Mouse (Mus musculus): Measurements from ENCODE around the gene 1810046K07Rik. TPM values are rescaled to one million over a fixed set of nuclear protein-coding genes. Genes with fewer than 3 reads are reported as not detected.

1810046K07Rik gene
- polyA plus RNA-seq (2015; fragmentation: Nextera tagmentation; extraction: Ambion mirVana), result 0.24 and 0.33 TPM in 2 replicates

DNA sequence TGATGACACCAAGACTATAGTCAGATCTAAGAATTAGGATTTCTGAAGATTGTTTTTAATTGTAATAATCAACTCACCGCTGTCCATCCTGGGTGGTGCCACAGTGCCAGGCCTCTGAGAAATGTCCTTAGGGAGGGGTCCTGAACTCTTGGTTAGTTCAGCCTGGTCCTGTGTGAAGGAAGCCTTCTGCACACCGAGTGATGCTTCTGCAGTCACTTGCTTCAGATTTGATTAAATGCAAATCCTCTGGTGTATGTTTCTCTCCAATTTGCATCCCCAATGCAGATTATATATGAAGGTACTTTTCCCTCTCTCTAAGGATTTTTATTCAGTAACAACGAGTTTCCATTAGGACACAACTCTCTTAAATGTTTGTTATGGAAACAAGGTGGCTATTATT, at the start of gene 1810046K07Rik:
Gene 1810046K07Rik (minus strand): TSS at position 187 of the 400 bp plus-strand sequence.
- Histone ChIP-seq H3K9ac (no peak within 1 kb of the TSS), H3K27me3 (no peaks in the 10 kb centered on the region), H3K27ac (replicated peaks) (no peak within 1 kb of the TSS), H3K4me1 (no peaks in the 10 kb centered on the region), H3K36me3 (no peaks in the 10 kb centered on the region), H3K4me2 (replicated peaks) (no peak within 1 kb of the TSS), H3K9me3 (replicated peaks) (no peaks in the 10 kb centered on the region), H3K4me3 (replicated peaks) (no peak within 1 kb of the TSS)
- 77% methylated on average over 3 of the region's 3 CpGs for WGBS
- ATAC-seq (ENCODE audit: insufficient number of reproducible peaks, low FRiP score, low TSS enrichment, low read depth), result no peak

DNA sequence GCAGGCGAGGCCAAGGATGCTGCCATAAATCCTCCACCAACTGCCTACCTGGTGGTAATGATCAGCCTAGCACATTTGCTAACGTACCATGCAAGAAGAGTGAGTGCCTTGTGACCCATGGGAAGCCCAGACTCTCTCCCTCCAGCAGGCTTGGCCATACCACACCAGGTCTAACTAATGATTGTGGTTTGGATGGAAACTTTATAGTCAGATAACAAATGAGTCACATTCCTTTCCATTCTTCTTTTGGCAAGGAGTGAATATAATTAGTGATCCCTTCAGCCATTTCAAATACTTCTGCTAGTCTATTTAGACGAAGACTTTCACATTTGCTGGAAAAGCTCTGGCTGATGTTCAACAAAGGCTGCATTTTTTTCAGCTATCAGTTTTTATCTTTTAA, 40.8 kb upstream of the 1810046K07Rik start:
- no peak for ATAC-seq (ENCODE audit: insufficient number of reproducible peaks, low FRiP score, low TSS enrichment, low read depth)
- no peak overlapping the region for H3K4me3 ChIP-seq (replicated peaks)
- no peaks in the 10 kb centered on the region for H3K36me3 ChIP-seq
- no peaks in the 10 kb centered on the region for H3K27me3 ChIP-seq
- no peak overlapping the region for H3K4me2 ChIP-seq (replicated peaks)
- no peaks in the 10 kb centered on the region for H3K9me3 ChIP-seq (replicated peaks)
- WGBS, result 69% methylated on average over 3 of the region's 3 CpGs
- no peaks in the 10 kb centered on the region for H3K4me1 ChIP-seq
- no peak overlapping the region for H3K27ac ChIP-seq (replicated peaks)
- H3K9ac ChIP-seq, result no peak overlapping the region

DNA sequence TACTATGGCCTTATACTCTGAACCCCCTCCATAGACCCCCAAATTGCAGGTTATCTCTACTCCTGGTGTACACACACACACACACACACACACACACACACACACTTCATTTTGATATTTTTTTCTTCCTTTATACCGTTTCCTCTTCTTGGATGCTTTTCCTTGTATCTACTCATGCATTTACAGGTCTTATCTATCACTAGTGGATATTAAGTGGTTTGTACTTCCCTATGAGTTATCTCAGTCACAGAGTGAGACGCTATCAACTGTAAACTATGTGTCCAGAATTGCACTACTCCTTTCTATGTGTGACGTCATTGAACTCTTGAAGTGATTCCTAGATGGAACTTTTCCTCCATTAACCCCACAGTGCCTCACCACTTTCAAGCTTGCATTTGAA, 38.4 kb upstream of the 1810046K07Rik start:
- no peak overlapping the region for H3K4me3 ChIP-seq (replicated peaks)
- no peaks in the 10 kb centered on the region for H3K9me3 ChIP-seq (replicated peaks)
- no peak overlapping the region for H3K9ac ChIP-seq
- no peak overlapping the region for H3K4me2 ChIP-seq (replicated peaks)
- no peaks in the 10 kb centered on the region for H3K36me3 ChIP-seq
- H3K4me1 ChIP-seq, result no peaks in the 10 kb centered on the region
- H3K27me3 ChIP-seq, result no peaks in the 10 kb centered on the region
- WGBS, result 90% methylated on average over 3 of the region's 3 CpGs
- H3K27ac ChIP-seq (replicated peaks), result no peak overlapping the region
- ATAC-seq (ENCODE audit: insufficient number of reproducible peaks, low FRiP score, low TSS enrichment, low read depth), result no peak

DNA sequence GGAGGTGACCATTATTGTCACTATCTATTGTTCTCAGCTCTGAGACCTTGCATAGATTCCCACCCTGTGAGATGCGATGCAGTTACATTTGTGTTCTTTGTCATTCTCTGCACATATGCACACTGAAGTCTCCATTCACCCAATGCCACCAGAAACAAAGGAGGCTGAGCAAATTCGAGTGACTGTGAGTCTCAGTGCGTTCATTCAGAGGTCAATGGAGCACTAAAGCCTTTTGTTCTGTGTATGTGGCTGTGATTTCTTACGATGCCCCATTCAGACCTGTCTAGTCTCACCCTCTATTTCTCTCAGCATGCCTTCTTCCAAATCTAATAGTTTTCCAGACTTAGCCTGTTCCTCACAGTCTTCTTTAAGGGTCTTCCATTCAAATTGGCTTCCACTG, 35.3 kb upstream of the 1810046K07Rik start:
- Histone ChIP-seq H3K27ac (replicated peaks) (no peak overlapping the region), H3K36me3 (no peaks in the 10 kb centered on the region), H3K4me2 (replicated peaks) (no peak overlapping the region), H3K9ac (no peak overlapping the region), H3K9me3 (replicated peaks) (no peaks in the 10 kb centered on the region), H3K4me1 (no peaks in the 10 kb centered on the region), H3K4me3 (replicated peaks) (no peak overlapping the region), H3K27me3 (no peaks in the 10 kb centered on the region)
- 80% methylated on average over 4 of the region's 4 CpGs for WGBS
- no peak for ATAC-seq (ENCODE audit: insufficient number of reproducible peaks, low FRiP score, low TSS enrichment, low read depth)

- WGBS, result 57% methylated on average over 3 of the region's 3 CpGs
- Histone ChIP-seq H3K27me3 (no peaks in the 10 kb centered on the region), H3K27ac (replicated peaks) (no peak overlapping the region), H3K9me3 (replicated peaks) (no peaks in the 10 kb centered on the region), H3K4me2 (replicated peaks) (no peak overlapping the region), H3K4me3 (replicated peaks) (no peak overlapping the region), H3K9ac (no peak overlapping the region), H3K4me1 (0 out of 2 replicates have a peak, but pooled peaks cover 3% of the 10 kb centered on the region), H3K36me3 (no peaks in the 10 kb centered on the region)
- no peak for ATAC-seq (ENCODE audit: insufficient number of reproducible peaks, low FRiP score, low TSS enrichment, low read depth)
Measured at GRCm38 (mm10) chr9:51353511-51353910, 24.8 kb upstream of the 1810046K07Rik start.

GRCm38 (mm10) chr9:51352896-51353295, 24.2 kb upstream of the 1810046K07Rik start:
- Histone ChIP-seq H3K27ac (replicated peaks) (no peak overlapping the region), H3K9ac (no peak overlapping the region), H3K36me3 (no peaks in the 10 kb centered on the region), H3K4me2 (replicated peaks) (no peak overlapping the region), H3K27me3 (no peaks in the 10 kb centered on the region), H3K4me1 (0 out of 2 replicates have a peak, but pooled peaks cover 3% of the 10 kb centered on the region), H3K4me3 (replicated peaks) (no peak overlapping the region), H3K9me3 (replicated peaks) (no peaks in the 10 kb centered on the region)
- ATAC-seq (ENCODE audit: insufficient number of reproducible peaks, low FRiP score, low TSS enrichment, low read depth), result no peak
- 70% methylated on average over 3 of the region's 3 CpGs for WGBS

DNA sequence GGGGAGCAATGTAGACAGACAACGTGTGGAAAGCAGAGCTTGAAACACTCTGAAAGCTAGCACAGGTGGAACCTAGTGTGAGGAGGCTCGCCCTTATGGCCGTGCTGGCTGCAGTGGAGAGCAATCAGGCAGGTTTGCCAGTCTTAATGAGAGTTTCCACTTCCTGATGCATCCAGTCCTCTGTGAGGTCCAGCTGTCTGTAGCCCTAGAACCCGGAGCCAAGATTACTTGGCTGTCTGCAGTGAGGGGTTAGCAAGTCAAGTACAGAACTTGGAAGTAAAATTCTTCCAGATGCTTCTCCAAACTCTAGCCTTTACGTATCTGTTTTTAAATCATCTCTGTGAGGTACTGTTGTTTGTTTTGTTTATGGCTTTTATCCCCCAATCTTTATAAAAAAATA, 20.7 kb upstream of the 1810046K07Rik start:
- Histone ChIP-seq H3K4me1 (0 out of 2 replicates have a peak, but pooled peaks cover 3% of the 10 kb centered on the region), H3K4me2 (replicated peaks) (no peak overlapping the region), H3K4me3 (replicated peaks) (no peak overlapping the region), H3K27me3 (no peaks in the 10 kb centered on the region), H3K36me3 (no peaks in the 10 kb centered on the region), H3K27ac (replicated peaks) (no peak overlapping the region), H3K9me3 (replicated peaks) (no peaks in the 10 kb centered on the region), H3K9ac (no peak overlapping the region)
- 50% methylated on average over 5 of the region's 5 CpGs for WGBS
- ATAC-seq (ENCODE audit: insufficient number of reproducible peaks, low FRiP score, low TSS enrichment, low read depth), result no peak

DNA sequence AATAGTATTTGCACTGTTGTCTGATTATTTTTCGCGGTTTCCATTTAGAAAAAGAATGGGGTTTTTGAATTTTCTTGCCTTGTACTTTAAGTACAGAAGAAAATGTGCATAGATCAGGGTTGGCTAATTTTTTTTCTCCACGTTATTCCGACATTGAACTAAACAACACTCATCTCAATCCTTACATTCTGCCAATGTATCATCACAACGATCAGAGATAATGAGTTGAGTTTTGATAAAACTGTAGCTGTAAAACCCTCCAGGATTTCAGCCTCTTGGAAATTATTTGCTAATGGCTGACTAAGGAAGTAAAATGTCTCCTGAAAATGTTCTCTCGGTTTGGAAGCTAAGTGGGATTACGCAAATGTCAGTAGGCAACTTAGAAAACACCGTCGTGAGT, 17.1 kb upstream of the 1810046K07Rik start:
- no peak overlapping the region for H3K9ac ChIP-seq
- no peaks in the 10 kb centered on the region for H3K4me1 ChIP-seq
- no peaks in the 10 kb centered on the region for H3K9me3 ChIP-seq (replicated peaks)

DNA sequence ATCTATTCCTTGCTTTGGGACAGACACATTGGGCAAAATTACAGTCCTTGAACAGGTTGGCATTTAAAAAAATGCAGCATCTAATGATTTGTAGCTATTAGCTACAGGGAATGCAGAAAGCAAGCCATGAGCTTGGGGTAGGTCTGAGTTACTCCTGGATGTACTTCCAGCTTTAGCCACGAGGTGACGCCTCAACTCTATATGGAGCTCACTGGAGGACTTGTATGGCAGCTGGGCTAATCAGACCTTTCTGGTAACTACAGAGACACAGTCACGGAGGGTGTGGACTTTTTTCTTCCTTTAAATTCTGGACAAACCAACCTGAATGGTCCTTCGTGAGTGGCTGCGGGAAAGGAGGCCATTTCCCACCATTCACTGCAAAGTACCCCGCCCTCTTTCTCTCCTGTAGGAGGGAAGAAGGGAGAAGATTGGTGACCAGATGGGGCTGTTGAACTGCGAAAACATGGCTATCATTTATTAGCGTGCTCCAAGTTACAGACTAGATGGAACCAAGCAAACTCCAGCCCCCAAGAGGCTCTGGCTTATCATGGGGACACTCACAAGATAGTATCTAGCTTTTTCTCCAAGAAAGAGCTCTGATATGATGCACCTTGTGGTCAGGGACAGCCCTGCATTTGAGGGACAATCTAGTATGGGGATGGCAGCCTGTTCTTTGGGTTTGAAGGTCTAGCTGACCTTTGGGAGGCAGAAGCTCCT, 6.7 kb upstream of the 1810046K07Rik start:
- no peak overlapping the region for H3K9ac ChIP-seq

More for the DNA sequence above, 17.1 kb upstream of the 1810046K07Rik start:
- no peak for ATAC-seq (ENCODE audit: insufficient number of reproducible peaks, low FRiP score, low TSS enrichment, low read depth)
- H3K27ac ChIP-seq (replicated peaks), result no peak overlapping the region
- no peak overlapping the region for H3K4me2 ChIP-seq (replicated peaks)
- 87% methylated on average over 9 of the region's 9 CpGs for WGBS
- no peaks in the 10 kb centered on the region for H3K36me3 ChIP-seq
- H3K4me3 ChIP-seq (replicated peaks), result no peak overlapping the region
- H3K27me3 ChIP-seq, result no peaks in the 10 kb centered on the region

GRCm38 (mm10) chr9:51331449-51332238, 2.9 kb upstream of the 1810046K07Rik start:
- H3K4me2 ChIP-seq (replicated peaks), result no peak overlapping the region
- 87% methylated on average over 13 of the region's 13 CpGs for WGBS
- ATAC-seq (ENCODE audit: insufficient number of reproducible peaks, low FRiP score, low TSS enrichment, low read depth), result no peak

More for the DNA sequence above, 6.7 kb upstream of the 1810046K07Rik start:
- no peak overlapping the region for H3K27ac ChIP-seq (replicated peaks)
- peak; percentile 63 for ATAC-seq (ENCODE audit: insufficient number of reproducible peaks, low FRiP score, low TSS enrichment, low read depth)
- 0 out of 2 replicates have a peak, but pooled peaks cover 9% of the 10 kb centered on the region for H3K27me3 ChIP-seq
- H3K9me3 ChIP-seq (replicated peaks), result no peaks in the 10 kb centered on the region
- peak overlapping the region; percentile 35 for H3K4me2 ChIP-seq (replicated peaks)
- WGBS, result 21% methylated on average over 8 of the region's 8 CpGs
- no peaks in the 10 kb centered on the region for H3K36me3 ChIP-seq
- H3K4me1 ChIP-seq, result peaks cover 4% of the 10 kb centered on the region; the same call in 1 of the 2 replicates
- no peak overlapping the region; the same call in 1 of the 2 replicates for H3K4me3 ChIP-seq (replicated peaks)

DNA sequence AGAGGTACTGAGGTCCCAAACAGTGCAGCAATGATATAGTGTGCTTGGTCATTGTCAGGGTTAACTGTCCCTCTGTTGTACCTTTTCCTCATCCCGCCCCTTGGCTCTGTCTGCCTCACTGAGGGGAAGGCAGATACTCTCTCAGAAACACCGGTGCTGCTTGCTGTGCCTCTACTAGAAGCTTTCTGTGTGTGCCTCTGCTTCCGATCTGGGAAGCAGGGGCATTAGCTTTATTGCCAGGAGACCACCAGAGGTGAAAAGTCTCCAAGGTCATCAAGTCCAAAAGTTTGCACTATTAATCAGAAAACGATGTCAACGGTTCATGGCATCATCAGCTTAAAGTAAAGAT, 1.2 kb downstream of the 1810046K07Rik start:
- H3K4me3 ChIP-seq (replicated peaks), result no peak overlapping the region
- 86% methylated on average over 5 of the region's 5 CpGs for WGBS
- no peak overlapping the region for H3K27ac ChIP-seq (replicated peaks)
- no peak overlapping the region for H3K9ac ChIP-seq
- no peaks in the 10 kb centered on the region for H3K9me3 ChIP-seq (replicated peaks)
- no peak for ATAC-seq (ENCODE audit: insufficient number of reproducible peaks, low FRiP score, low TSS enrichment, low read depth)
- H3K4me2 ChIP-seq (replicated peaks), result no peak overlapping the region
- no peaks in the 10 kb centered on the region for H3K27me3 ChIP-seq
- no peaks in the 10 kb centered on the region for H3K4me1 ChIP-seq
- no peaks in the 10 kb centered on the region for H3K36me3 ChIP-seq

More at GRCm38 (mm10) chr9:51331449-51332238, 2.9 kb upstream of the 1810046K07Rik start:
- Histone ChIP-seq H3K4me1 (peaks cover 4% of the 10 kb centered on the region; the same call in 1 of the 2 replicates), H3K9me3 (replicated peaks) (no peaks in the 10 kb centered on the region), H3K36me3 (no peaks in the 10 kb centered on the region), H3K9ac (no peak overlapping the region), H3K27me3 (0 out of 2 replicates have a peak, but pooled peaks cover 9% of the 10 kb centered on the region), H3K4me3 (replicated peaks) (no peak overlapping the region), H3K27ac (replicated peaks) (no peak overlapping the region)

Measured in embryonic facial prominence, embryonic 15.5 days (tissue).